Mouse (Mus musculus) CD4-positive naive resting alpha-beta T cell, adult 76 days (primary cell): ENCODE results near the gene Prcp. TPM values are rescaled to one million over a fixed set of nuclear protein-coding genes. Genes with fewer than 3 reads are reported as not detected.

Experiments used
- total RNA-seq: library from RNA; stranded (reverse); gene quantifications from one replicate; pipeline ENCODE4 v1.2.4, GENCODE M21; 2023

The Prcp gene
- 16.0 TPM for total RNA-seq

DNA sequence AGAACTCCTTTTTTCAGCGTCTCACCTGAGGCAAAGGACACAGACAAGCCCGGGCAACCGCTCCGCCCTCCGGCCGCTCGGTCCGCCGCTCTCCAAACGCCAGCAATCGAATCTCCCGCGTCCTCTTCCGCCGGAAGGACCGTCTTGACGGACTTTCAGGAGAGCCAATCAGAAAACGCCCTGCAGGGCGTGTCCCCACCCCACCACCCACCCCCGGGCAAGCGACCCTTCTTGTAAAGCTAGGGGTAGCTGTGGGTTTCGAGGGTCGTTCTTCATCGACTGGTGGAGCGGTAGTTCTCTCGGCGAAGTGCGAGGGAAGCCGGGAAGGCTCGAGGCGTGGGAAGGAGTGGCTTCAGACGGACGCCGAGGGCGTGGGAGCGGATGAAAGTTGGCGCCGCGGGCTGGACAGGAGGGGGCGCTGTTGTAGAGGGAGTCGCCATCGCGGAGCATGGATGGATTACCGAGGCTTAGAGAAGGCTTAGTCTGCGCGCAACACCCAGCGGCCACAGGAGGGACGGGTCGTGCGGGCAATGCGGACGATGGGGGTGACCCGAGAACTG, at the start of gene Prcp, which contains the start of gene Ddias:
TSS of gene Prcp (plus strand) at position 355 of the 560 bp plus-strand sequence.
TSS of gene Ddias (minus strand) at position 132 of the 560 bp plus-strand sequence.

Other genes with a start within 250 kb of the Prcp start
- 0.32 TPM for gene Ankrd42, start 237.3 kb upstream of the Prcp start, total RNA-seq
- 273 TPM for gene Pcf11, start 204.5 kb upstream of the Prcp start, total RNA-seq
- 7.7 TPM for gene Rab30, start 132.9 kb upstream of the Prcp start, total RNA-seq
- 3.7 TPM for gene Ddias, start 223 bp upstream of the Prcp start, total RNA-seq
- gene Fam181b, start 205.4 kb downstream of the Prcp start, total RNA-seq = not detected